Mouse (Mus musculus): ENCODE results near the gene Chpf2.

DNA sequence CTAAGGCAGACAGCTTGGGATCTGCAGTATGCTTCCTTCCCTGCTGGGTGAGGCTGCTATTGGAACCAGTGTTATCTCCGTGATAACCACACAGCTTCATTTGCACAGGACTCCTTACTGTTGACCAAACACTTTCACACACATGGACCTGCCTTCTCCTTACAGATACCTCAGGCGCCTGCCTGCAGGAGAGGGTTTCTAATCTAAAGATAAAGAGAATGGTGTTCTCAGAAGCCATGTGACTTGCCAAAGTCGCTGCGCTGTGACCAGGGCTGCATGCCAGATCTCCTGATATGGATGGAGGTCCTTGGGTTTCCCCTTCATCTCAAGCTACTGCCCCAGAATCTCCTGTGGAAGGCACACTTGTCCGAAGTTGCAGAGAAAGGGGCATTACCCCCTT lies 22.8 kb downstream of the Chpf2 start:
- no peak for TF ChIP-seq EP300 (optimal IDR thresholded peaks at IDR 0.05)
- no peak for TF ChIP-seq CTCF (IDR thresholded peaks at IDR 0.05; ENCODE audit: low read depth)

Measured in stomach, postnatal 0 days (tissue).